ENCODE assay signal across 12 mouse cellular contexts in genomic region chr15:77085818-77086217, GRCm38 (mm10). TPM values are rescaled to one million over a fixed set of nuclear protein-coding genes. Genes with fewer than 3 reads are reported as not detected.
DNase-seq lines count a peak whose midpoint lies in the region; ATAC-seq and TF ChIP-seq lines count a peak whose summit lies in the region.
"Had no signal": no experiment of that assay in that cellular context is flagged by ENCODE, and none has a peak within 500 bp of the region (broad histone marks: within the 10 kb centered on the region; RNA-seq: fewer than 3 reads in every experiment).

No protein-coding gene starts in this region.

- no peak overlapping the region for H3K4me2 ChIP-seq in hindbrain, embryonic 12.5 days (replicated peaks)
- H3K4me2 ChIP-seq in midbrain, embryonic 13.5 days (replicated peaks): no peak overlapping the region
- H3K4me2 ChIP-seq: embryonic facial prominence, embryonic 13.5 days had no signal

- TF ChIP-seq CTCF in cortical plate, adult 2 months (IDR thresholded peaks at IDR 0.05; ENCODE audit: extremely low read depth, insufficient read depth, low read length): no peak

- 94% methylated on average over 7 of the region's 7 CpGs for WGBS in hindbrain, embryonic 12.5 days
- WGBS in midbrain, embryonic 13.5 days: 95% methylated on average over 7 of the region's 7 CpGs

- peaks cover 58% of the 10 kb centered on the region for H3K36me3 ChIP-seq in hindbrain, embryonic 12.5 days
- peaks cover 79% of the 10 kb centered on the region for H3K36me3 ChIP-seq in midbrain, embryonic 13.5 days

- H3K27ac ChIP-seq in cortical plate, adult 2 months (ENCODE audit: insufficient read depth, low read length): 0 out of 2 replicates have a peak overlapping the region, but pooled peaks have one; percentile 43
- H3K27ac ChIP-seq in hindbrain, embryonic 12.5 days: no peak overlapping the region
- H3K27ac ChIP-seq in midbrain, embryonic 13.5 days: no peak overlapping the region
- H3K27ac ChIP-seq: embryonic facial prominence, embryonic 13.5 days; limb, embryonic 10.5 days had no signal

- no peak for ATAC-seq in hindbrain, embryonic 12.5 days (ENCODE audit: low FRiP score)
- ATAC-seq in midbrain, embryonic 13.5 days: no peak
- ATAC-seq: liver, postnatal 0 days had no signal

- TF ChIP-seq POLR2A in cortical plate, adult 2 months (IDR thresholded peaks at IDR 0.05; ENCODE audit: extremely low read depth, insufficient read depth, low read length): no peak

- H3K9ac ChIP-seq in hindbrain, embryonic 12.5 days: no peak overlapping the region
- no peak overlapping the region for H3K9ac ChIP-seq in midbrain, embryonic 13.5 days (replicated peaks)
- H3K9ac ChIP-seq: embryonic facial prominence, embryonic 13.5 days; liver, postnatal 0 days had no signal

- H3K4me1 ChIP-seq in cortical plate, adult 2 months (ENCODE audit: control insufficient read depth, insufficient read depth, low read length): peaks cover 13% of the 10 kb centered on the region
- H3K4me1 ChIP-seq in hindbrain, embryonic 12.5 days: peaks cover 3% of the 10 kb centered on the region; the same call in 1 of the 2 replicates
- H3K4me1 ChIP-seq in midbrain, embryonic 13.5 days (replicated peaks): peaks cover 14% of the 10 kb centered on the region
- H3K4me1 ChIP-seq: limb, embryonic 10.5 days had no signal

- DNase-seq in kidney, adult 18-20 months: peak; percentile 20
- no peak for DNase-seq in kidney, postnatal 10 days
- DNase-seq in adrenal gland, postnatal 10 days: peak; percentile 87
- peak; percentile 84 to 85 for DNase-seq in heart, postnatal 10 days
- DNase-seq: liver, postnatal 0 days; right cerebral cortex, adult 18-20 months had no signal

- intact Hi-C loops in heart, postnatal 10 days (cut with DNase I): loop anchor here (5.0 kb wide), 1 partner anchor 131 kb away; no protein-coding TSS in a partner anchor

- no peak overlapping the region for H3K4me3 ChIP-seq in cortical plate, adult 2 months (ENCODE audit: insufficient read depth, low read length)
- H3K4me3 ChIP-seq in hindbrain, embryonic 12.5 days: no peak overlapping the region
- no peak overlapping the region for H3K4me3 ChIP-seq in midbrain, embryonic 13.5 days (replicated peaks)
- H3K4me3 ChIP-seq: embryonic facial prominence, embryonic 13.5 days; limb, embryonic 10.5 days had no signal

- H3K9me3 ChIP-seq in hindbrain, embryonic 12.5 days (replicated peaks): no peaks in the 10 kb centered on the region
- H3K9me3 ChIP-seq in midbrain, embryonic 13.5 days: no peaks in the 10 kb centered on the region
- H3K9me3 ChIP-seq: embryonic facial prominence, embryonic 13.5 days; limb, embryonic 10.5 days had no signal

- H3K27me3 ChIP-seq in hindbrain, embryonic 12.5 days: no peaks in the 10 kb centered on the region
- no peaks in the 10 kb centered on the region for H3K27me3 ChIP-seq in midbrain, embryonic 13.5 days
- H3K27me3 ChIP-seq: embryonic facial prominence, embryonic 13.5 days had no signal

RNA-seq across cellular contexts. Expression of gene Mb, which starts 35.3 kb away (rescaled TPM):
- 100 to 1,000 TPM in 1 of 2 experiments, 10 to 100 TPM in 1; 34.3 to 233 TPM for total RNA-seq in adrenal gland, postnatal 10 days (2021)
- polyA plus RNA-seq in cortical plate, adult 2 months (2012; rRNA removed): 0.15 and 0.26 TPM in 2 replicates
- total RNA-seq in heart, postnatal 10 days (2021): over 10,000 TPM in 1 of 2 experiments, 1,000 to 10,000 TPM in 1; 9,939 to 10,365 TPM
- 0.80 and 2.5 TPM in 2 replicates for polyA plus RNA-seq in hindbrain, embryonic 12.5 days (2016; fragmentation: Nextera tagmentation; extraction: Ambion mirVana)
- not detected in 2 replicates for polyA plus RNA-seq in midbrain, embryonic 13.5 days (2015; fragmentation: Nextera tagmentation; extraction: Ambion mirVana)
- total RNA-seq: megakaryocyte-erythroid progenitor cell, adult 5-6 weeks had no signal

RNA-seq across cellular contexts. Expression of gene Apol6, which starts 41.3 kb away (rescaled TPM):
- total RNA-seq in adrenal gland, postnatal 10 days (2021): 10 to 100 TPM; 14.9 to 18.5 TPM
- polyA plus RNA-seq in cortical plate, adult 2 months (2012; rRNA removed): 0.10 and 0.11 TPM in 2 replicates
- 1 to 10 TPM; 1.6 to 1.7 TPM for total RNA-seq in heart, postnatal 10 days (2021)
- not detected in 2 replicates for polyA plus RNA-seq in hindbrain, embryonic 12.5 days (2016; fragmentation: Nextera tagmentation; extraction: Ambion mirVana)
- polyA plus RNA-seq in midbrain, embryonic 13.5 days (2015; fragmentation: Nextera tagmentation; extraction: Ambion mirVana): not detected in 2 replicates
- total RNA-seq: megakaryocyte-erythroid progenitor cell, adult 5-6 weeks had no signal
- polyA plus RNA-seq: limb, embryonic 10.5 days; liver, postnatal 0 days had no signal
